Mouse (Mus musculus) right cerebral cortex, adult 18-20 months (tissue): Measurements from ENCODE around the gene Coro1b.

Source experiments
- DNase-seq: peaks from one replicate; pipeline ENCODE4 v3.0.0; 2022; ENCODE audit warnings: mixed read lengths

Coro1b gene

GRCm38 (mm10) chr19:4162646-4163542, 14.5 kb downstream of the Coro1b start, which contains the start of gene Rps6kb2:
Gene Rps6kb2, minus strand, starts transcription at chr19:4163354.
- peak; percentile 98 for DNase-seq

- no peak for DNase-seq
Observed at GRCm38 (mm10) chr19:4163543-4163887, 15.1 kb downstream of the Coro1b start.

GRCm38 (mm10) chr19:4164100-4164499, 15.7 kb downstream of the Coro1b start:
- DNase-seq, result no peak

GRCm38 (mm10) chr19:4164721-4165120, 16.3 kb downstream of the Coro1b start:
- no peak for DNase-seq

- no peak for DNase-seq
Observed at GRCm38 (mm10) chr19:4166678-4167476, 18.5 kb downstream of the Coro1b start.

GRCm38 (mm10) chr19:4169378-4169784, 21.0 kb downstream of the Coro1b start:
- peak; percentile 100 for DNase-seq

- no peak for DNase-seq
Observed at GRCm38 (mm10) chr19:4169810-4170209, 21.4 kb downstream of the Coro1b start.

GRCm38 (mm10) chr19:4170723-4171392, 22.4 kb downstream of the Coro1b start:
- no peak for DNase-seq

- no peak for DNase-seq
Observed at GRCm38 (mm10) chr19:4171393-4172290, 23.2 kb downstream of the Coro1b start.

GRCm38 (mm10) chr19:4172925-4173324, 24.5 kb downstream of the Coro1b start:
- no peak for DNase-seq

- peak; percentile 44 for DNase-seq
Observed at GRCm38 (mm10) chr19:4175368-4175947, 27.0 kb downstream of the Coro1b start, which contains the start of gene Carns1. Gene Carns1, minus strand, starts transcription at chr19:4175479.

- DNase-seq, result no peak
Observed at GRCm38 (mm10) chr19:4180411-4180810, 32.0 kb downstream of the Coro1b start.

- DNase-seq, result peak; percentile 82
Observed at GRCm38 (mm10) chr19:4181892-4182291, 33.5 kb downstream of the Coro1b start.

- DNase-seq, result no peak
Observed at GRCm38 (mm10) chr19:4183689-4184088, 35.3 kb downstream of the Coro1b start.

GRCm38 (mm10) chr19:4184976-4185975, 36.9 kb downstream of the Coro1b start:
- DNase-seq, result no peak

GRCm38 (mm10) chr19:4187303-4187702, 38.9 kb downstream of the Coro1b start:
- no peak for DNase-seq

GRCm38 (mm10) chr19:4189051-4189620, 40.7 kb downstream of the Coro1b start:
- no peak for DNase-seq

- no peak for DNase-seq
Observed at GRCm38 (mm10) chr19:4190831-4191334, 42.5 kb downstream of the Coro1b start, which contains the start of gene Tbc1d10c. Gene Tbc1d10c, minus strand, starts transcription at chr19:4191284.

- peak; percentile 94 for DNase-seq
Observed at GRCm38 (mm10) chr19:4191528-4192250, 43.3 kb downstream of the Coro1b start, which contains the start of gene Ppp1ca. Gene Ppp1ca, plus strand, starts transcription at chr19:4192065.
